Mouse (Mus musculus): ENCODE data around the gene Pofut2.

Gene Pofut2

GRCm38 (mm10) chr10:77258704-77259621, at the start of gene Pofut2:
Gene Pofut2 (plus strand): TSS chr10:77259218.
- DNase-seq (ENCODE audit: low spot score) = peak; percentile 83

- DNase-seq (ENCODE audit: low spot score) = no peak
These were observed 49.8 kb upstream of the Pofut2 start for GRCm38 (mm10) chr10:77209261-77209660.

GRCm38 (mm10) chr10:77210666-77211065, 48.4 kb upstream of the Pofut2 start:
- no peak for DNase-seq (ENCODE audit: low spot score)

GRCm38 (mm10) chr10:77211116-77211570, 47.9 kb upstream of the Pofut2 start:
- DNase-seq (ENCODE audit: low spot score) = no peak

GRCm38 (mm10) chr10:77212354-77213120, 46.5 kb upstream of the Pofut2 start:
- no peak for DNase-seq (ENCODE audit: low spot score)

- no peak for DNase-seq (ENCODE audit: low spot score)
These were observed 45.5 kb upstream of the Pofut2 start for GRCm38 (mm10) chr10:77213483-77213882.

GRCm38 (mm10) chr10:77214586-77214985, 44.4 kb upstream of the Pofut2 start:
- no peak for DNase-seq (ENCODE audit: low spot score)

GRCm38 (mm10) chr10:77215641-77216040, 43.4 kb upstream of the Pofut2 start:
- no peak for DNase-seq (ENCODE audit: low spot score)

GRCm38 (mm10) chr10:77216313-77216712, 42.7 kb upstream of the Pofut2 start:
- DNase-seq (ENCODE audit: low spot score) = no peak

GRCm38 (mm10) chr10:77217155-77217731, 41.8 kb upstream of the Pofut2 start:
- no peak for DNase-seq (ENCODE audit: low spot score)

GRCm38 (mm10) chr10:77218059-77218458, 41.0 kb upstream of the Pofut2 start:
- DNase-seq (ENCODE audit: low spot score) = no peak

GRCm38 (mm10) chr10:77219411-77220025, 39.5 kb upstream of the Pofut2 start:
- no peak for DNase-seq (ENCODE audit: low spot score)

GRCm38 (mm10) chr10:77221108-77221507, 37.9 kb upstream of the Pofut2 start:
- DNase-seq (ENCODE audit: low spot score) = no peak

GRCm38 (mm10) chr10:77222963-77223552, 36.0 kb upstream of the Pofut2 start:
- no peak for DNase-seq (ENCODE audit: low spot score)

GRCm38 (mm10) chr10:77224390-77224789, 34.6 kb upstream of the Pofut2 start:
- DNase-seq (ENCODE audit: low spot score) = no peak

GRCm38 (mm10) chr10:77225414-77225813, 33.6 kb upstream of the Pofut2 start:
- DNase-seq (ENCODE audit: low spot score) = no peak

GRCm38 (mm10) chr10:77225995-77226688, 32.9 kb upstream of the Pofut2 start:
- DNase-seq (ENCODE audit: low spot score) = no peak

- DNase-seq (ENCODE audit: low spot score) = no peak
These were observed 32.2 kb upstream of the Pofut2 start for GRCm38 (mm10) chr10:77226691-77227367.

GRCm38 (mm10) chr10:77227368-77227723, 31.7 kb upstream of the Pofut2 start:
- DNase-seq (ENCODE audit: low spot score) = no peak

Measured in urinary bladder, postnatal 10 days (tissue).